Mouse (Mus musculus) T-helper 1 cell (primary cell): ENCODE measurements at regions not wholly inside any gene's neighbourhood (a gene's known extent, or its start where the extent isn't known, plus 50 kb on each side); places are given as distances from the start of the nearest gene placed in this dataset.

Source experiments
- in situ Hi-C: fragments of 300-600 bp; cut with MboI, MseI; formaldehyde crosslinking; loops from one replicate; pipeline ENCODE4 v1.15.1; 2025; ENCODE audit warnings: high pct_unique_total_duplicates

DNA sequence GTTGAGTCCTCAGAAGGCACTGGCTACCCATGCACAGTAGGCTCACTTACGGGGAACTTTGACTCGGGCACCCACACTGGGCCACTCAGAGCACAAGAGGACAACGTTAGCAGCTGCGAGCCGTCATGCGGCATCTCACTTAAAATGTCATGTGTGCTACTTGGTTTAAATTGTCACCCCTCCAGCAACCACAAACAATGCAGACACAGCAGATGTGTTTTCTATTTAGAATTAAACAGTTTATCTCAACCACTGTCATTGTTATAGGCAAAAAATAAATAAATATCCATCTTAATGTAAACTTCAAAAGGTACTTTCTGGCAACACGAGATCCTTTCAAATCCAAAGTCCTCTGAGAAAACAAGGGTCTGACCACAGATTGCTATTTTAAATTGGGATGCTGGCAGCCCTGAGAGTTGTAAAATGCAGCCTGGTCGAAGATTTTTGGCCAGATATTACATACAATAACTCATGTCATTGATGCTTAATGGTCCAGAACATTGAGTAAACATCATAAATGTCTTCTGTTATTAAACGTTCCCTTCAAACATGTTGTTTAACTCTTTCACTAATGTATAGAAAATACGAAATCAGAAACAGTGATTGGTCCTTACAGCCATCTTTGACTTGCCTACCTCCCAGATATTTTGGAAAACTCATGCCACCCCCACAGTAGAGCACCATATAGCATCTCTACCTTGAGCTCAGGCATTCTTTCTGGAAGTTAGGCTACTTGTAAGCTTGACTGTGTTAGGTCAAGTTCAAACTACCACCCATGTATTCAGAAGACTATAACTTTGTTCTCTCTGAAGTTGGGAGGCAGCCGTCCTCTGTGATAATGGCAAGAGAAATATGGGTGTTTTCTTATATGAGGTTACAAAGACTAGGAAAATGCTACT lies 232.8 kb upstream of the Tcf21 start:
- in situ Hi-C loops = no loop called here

GRCm38 (mm10) chr10:23044466-23044865 lies 224.5 kb upstream of the Tcf21 start:
- in situ Hi-C loops = no loop called here

DNA sequence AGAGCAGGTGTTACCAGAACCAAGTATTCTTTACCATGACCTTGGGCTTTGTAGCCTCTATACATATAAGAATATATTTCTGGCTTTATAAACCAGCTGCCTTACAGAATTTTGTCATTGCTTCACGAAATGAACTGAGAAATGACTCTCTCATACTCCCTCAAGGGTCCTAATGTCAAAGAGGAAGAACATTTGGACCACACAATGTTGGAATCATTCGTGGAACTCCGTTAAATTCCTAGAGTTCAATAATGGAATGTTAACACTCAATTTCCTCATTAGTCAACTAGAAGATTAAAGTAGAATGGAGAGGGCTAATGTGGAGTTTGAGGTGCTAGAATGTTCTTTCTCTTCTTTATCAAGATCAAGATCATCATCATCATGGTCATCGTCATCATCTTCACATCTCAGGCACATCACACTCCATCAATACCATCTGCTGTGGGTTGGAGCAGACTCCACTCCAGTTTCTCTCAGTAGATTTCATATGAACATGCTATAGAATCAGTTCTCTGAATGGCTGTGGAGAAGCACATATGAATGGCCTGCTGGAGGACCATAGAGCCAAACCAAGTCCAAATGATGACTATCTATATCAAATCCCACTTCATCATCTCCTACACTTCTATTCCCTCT lies 211.6 kb upstream of the Tcf21 start:
- in situ Hi-C loops = no loop called here

DNA sequence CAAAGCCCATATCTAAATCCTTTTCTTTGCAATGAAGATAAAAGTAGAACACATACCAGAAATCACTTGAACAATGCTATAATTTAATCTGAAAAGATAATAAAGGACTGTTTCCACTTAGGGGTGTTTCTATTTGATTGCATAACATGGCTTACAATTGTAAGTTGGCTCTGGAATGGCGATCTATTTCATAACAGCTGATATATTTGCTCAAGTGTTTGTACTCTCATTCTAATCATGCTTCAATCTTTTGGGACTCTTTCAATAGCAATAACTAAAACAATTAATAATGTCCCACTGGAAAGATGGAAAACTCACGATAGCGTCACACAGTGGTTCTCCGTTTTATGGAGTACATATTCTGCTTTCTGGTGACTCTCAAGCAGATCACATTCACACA lies 208.0 kb upstream of the Tcf21 start:
- in situ Hi-C loops = no loop called here

GRCm38 (mm10) chr10:23017151-23017678 lies 197.2 kb upstream of the Tcf21 start:
- in situ Hi-C loops = no loop called here

- in situ Hi-C loops = no loop called here
These were observed 196.1 kb upstream of the Tcf21 start for GRCm38 (mm10) chr10:23015935-23016694.

GRCm38 (mm10) chr10:23010715-23011114 lies 190.7 kb upstream of the Tcf21 start:
- in situ Hi-C loops = no loop called here

DNA sequence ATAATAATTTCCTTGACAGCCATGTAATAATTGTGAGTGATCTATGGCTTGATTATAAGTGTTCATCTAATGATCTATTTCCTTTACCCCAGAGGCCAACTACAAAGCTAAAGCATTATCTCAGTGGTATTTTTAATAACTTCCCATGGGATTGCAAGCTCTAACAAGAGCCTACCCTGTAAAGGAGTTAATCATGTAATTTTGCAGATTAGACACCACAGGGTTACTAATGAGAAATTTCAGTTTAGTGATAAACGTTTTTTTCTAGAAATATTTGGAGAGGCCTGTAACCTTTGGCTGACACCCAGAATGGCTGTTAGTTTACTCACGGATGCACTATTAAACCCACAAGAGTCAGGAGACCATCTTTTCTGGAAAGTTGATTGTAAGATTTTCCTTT lies 190.2 kb upstream of the Tcf21 start:
- in situ Hi-C loops = no loop called here

- in situ Hi-C loops = no loop called here
These were observed 184.8 kb upstream of the Tcf21 start for GRCm38 (mm10) chr10:23004768-23005167.

- in situ Hi-C loops = no loop called here
These were observed 183.7 kb upstream of the Tcf21 start for GRCm38 (mm10) chr10:23003686-23004085.

DNA sequence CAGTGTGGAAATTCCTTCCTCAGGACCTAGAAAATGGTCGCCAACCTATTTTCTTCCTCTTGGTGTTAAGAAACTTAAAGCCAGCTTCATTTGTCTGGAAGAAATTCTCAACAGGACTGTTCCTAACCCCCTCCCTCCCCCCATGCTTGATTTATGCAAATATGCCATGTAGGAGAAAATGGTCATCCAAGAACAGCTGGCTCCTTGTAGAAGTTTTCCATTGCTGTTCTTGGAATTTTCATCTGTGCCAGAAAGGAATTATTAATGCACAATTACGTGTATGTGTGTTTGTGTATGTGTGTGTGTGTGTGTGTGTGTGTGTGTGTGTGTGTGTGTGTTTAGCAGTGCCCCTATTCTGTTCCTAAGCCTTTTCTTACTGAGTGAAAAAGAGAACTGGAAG lies 178.6 kb upstream of the Tcf21 start:
- in situ Hi-C loops = no loop called here

DNA sequence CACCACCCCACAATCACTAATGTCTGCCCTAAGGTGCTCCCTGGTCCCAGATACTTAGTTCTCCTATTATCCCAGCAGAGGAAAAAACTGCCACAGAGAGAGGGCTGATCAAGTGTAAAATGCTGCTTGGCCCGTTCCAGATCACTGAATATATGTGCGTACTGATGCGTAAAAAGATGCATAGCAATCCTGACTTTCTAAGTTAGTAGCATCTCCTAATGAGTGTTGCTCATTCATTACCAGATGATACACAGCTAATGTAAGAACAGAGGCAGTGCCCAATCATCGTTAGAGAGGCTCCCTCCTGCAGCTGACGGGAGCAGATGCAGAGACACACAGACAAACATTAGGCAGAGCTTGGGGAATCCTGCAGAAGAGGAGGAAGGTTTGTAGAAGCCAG lies 177.6 kb upstream of the Tcf21 start:
- in situ Hi-C loops = no loop called here

GRCm38 (mm10) chr10:22993158-22993557 lies 173.2 kb upstream of the Tcf21 start:
- in situ Hi-C loops = no loop called here

- in situ Hi-C loops = no loop called here
These were observed 161.8 kb upstream of the Tcf21 start for GRCm38 (mm10) chr10:22981798-22982197.

GRCm38 (mm10) chr10:22978442-22978841 lies 158.5 kb upstream of the Tcf21 start:
- in situ Hi-C loops = no loop called here

GRCm38 (mm10) chr10:22956956-22957355 lies 137.0 kb upstream of the Tcf21 start:
- in situ Hi-C loops = no loop called here

- in situ Hi-C loops = no loop called here
These were observed 133.3 kb upstream of the Tcf21 start for GRCm38 (mm10) chr10:22953283-22953682.

GRCm38 (mm10) chr10:22944247-22944646 lies 124.3 kb upstream of the Tcf21 start:
- in situ Hi-C loops = no loop called here

DNA sequence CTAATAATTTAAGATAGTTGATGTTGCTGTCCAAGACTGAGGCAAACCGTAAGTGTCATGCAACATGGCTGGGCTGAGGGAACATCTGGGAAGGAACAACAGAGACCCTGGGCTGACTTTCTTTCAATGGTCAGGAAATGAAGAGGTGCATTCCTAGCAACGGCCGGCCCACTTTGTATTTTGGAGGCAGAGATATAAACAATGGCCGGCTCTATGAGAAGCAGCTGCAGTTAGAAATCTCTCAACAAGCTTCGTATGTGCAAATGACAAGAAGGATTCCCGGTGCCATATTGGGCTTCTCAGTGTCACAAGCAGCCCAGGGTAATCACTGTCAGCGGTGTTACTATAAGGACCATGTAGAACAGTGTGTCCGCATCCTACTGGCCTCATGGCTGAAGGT lies 108.0 kb upstream of the Tcf21 start:
- in situ Hi-C loops = no loop called here

GRCm38 (mm10) chr10:22926099-22926498 lies 106.1 kb upstream of the Tcf21 start:
- in situ Hi-C loops = no loop called here

DNA sequence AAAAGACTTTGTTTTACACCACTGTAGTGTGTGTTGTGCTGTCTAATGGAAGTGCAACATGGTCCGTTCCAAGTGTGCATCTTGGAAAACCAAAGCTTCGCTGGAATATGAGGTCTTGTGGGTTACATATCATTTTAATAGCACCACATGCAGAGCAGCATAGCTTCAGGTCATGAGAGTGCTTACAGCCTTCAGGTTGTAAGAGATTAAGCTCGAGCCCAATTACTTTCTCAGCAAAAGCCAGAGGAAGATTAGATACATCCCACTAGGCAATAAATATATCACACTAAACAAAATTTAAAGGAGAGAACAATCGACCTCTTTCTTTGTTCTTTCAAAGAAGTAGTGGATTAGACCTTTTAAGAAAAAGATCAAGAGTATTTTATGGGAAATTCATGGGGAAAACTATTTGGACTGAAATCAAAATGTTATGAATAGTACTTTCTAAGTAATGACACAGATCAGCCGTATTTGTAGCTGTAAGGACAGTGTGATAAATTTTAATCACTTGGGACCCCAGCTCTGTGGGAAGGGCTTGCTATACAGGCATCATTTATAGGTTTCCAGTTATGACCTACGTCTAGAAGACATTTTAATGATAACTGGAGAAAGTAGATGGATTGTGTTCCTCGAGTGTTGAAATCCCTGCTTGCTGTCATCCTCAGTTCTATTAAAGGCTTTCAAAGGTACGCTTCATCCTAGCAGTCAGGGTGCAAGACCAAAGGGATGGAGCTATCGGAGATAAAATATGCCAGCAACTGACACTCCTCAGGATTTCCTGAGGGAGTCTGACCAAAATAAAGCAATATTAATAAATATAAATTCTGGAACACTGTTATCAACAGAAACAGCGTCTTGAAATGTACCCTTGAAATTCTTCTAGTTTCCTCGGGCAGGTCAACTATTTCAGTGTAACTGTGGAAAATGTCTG lies 101.3 kb upstream of the Tcf21 start:
- in situ Hi-C loops = no loop called here
